Mouse (Mus musculus) T-cell, adult 2 months (primary cell): ENCODE results near the gene Sugp2.
"Not testable (repeated sequence)": the region's sequence is repeated elsewhere in the genome, so short reads cannot be mapped to it uniquely, and the experiment has no call there.

Experiments
- DNase-seq: peaks from one replicate; pipeline ENCODE4 v3.0.0; 2022; ENCODE audit warnings: low spot score

The Sugp2 gene

GRCm38 (mm10) chr8:70234080-70234780, at the start of gene Sugp2, which contains the start of gene Armc6:
TSS of gene Sugp2 (plus strand) at chr8:70234226.
TSS of gene Armc6 (minus strand) at chr8:70234466.
- DNase-seq = peak; percentile 96

- no peak for DNase-seq
Observed at GRCm38 (mm10) chr8:70188707-70189106, 45.3 kb upstream of the Sugp2 start.

GRCm38 (mm10) chr8:70193238-70193637, 40.8 kb upstream of the Sugp2 start:
- no peak for DNase-seq

GRCm38 (mm10) chr8:70194191-70194590, 39.8 kb upstream of the Sugp2 start:
- DNase-seq = no peak

- DNase-seq = no peak
Observed at GRCm38 (mm10) chr8:70195762-70196161, 38.3 kb upstream of the Sugp2 start.

- no peak for DNase-seq
Observed at GRCm38 (mm10) chr8:70197603-70198002, 36.4 kb upstream of the Sugp2 start.

GRCm38 (mm10) chr8:70200098-70200681, 33.8 kb upstream of the Sugp2 start:
- peak; percentile 10 for DNase-seq

- DNase-seq = no peak
Observed at GRCm38 (mm10) chr8:70201417-70201816, 32.6 kb upstream of the Sugp2 start.

GRCm38 (mm10) chr8:70203072-70203471, 31.0 kb upstream of the Sugp2 start:
- DNase-seq = no peak

GRCm38 (mm10) chr8:70204757-70205156, 29.3 kb upstream of the Sugp2 start:
- no peak for DNase-seq

GRCm38 (mm10) chr8:70208130-70208529, 25.9 kb upstream of the Sugp2 start:
- DNase-seq = no peak

- no peak for DNase-seq
Observed at GRCm38 (mm10) chr8:70210538-70210937, 23.5 kb upstream of the Sugp2 start.

- no peak for DNase-seq
Observed at GRCm38 (mm10) chr8:70211275-70211674, 22.8 kb upstream of the Sugp2 start.

- peak; percentile 41 for DNase-seq
Observed at GRCm38 (mm10) chr8:70211726-70212111, 22.3 kb upstream of the Sugp2 start.

GRCm38 (mm10) chr8:70212112-70213055, 21.6 kb upstream of the Sugp2 start, which contains the start of gene Slc25a42:
TSS of gene Slc25a42 (minus strand) at chr8:70212305.
- DNase-seq = peak; percentile 99

GRCm38 (mm10) chr8:70214411-70214810, 19.6 kb upstream of the Sugp2 start:
- DNase-seq = no peak

- DNase-seq = no peak
Observed at GRCm38 (mm10) chr8:70215092-70215491, 18.9 kb upstream of the Sugp2 start.

- not testable (repeated sequence) for DNase-seq
Observed at GRCm38 (mm10) chr8:70216161-70216560, 17.9 kb upstream of the Sugp2 start.

- DNase-seq = no peak
Observed at GRCm38 (mm10) chr8:70216566-70216965, 17.5 kb upstream of the Sugp2 start.

- no peak for DNase-seq
Observed at GRCm38 (mm10) chr8:70217441-70217840, 16.6 kb upstream of the Sugp2 start.

- no peak for DNase-seq
Observed at GRCm38 (mm10) chr8:70219107-70219684, 14.8 kb upstream of the Sugp2 start.

GRCm38 (mm10) chr8:70220236-70220840, 13.7 kb upstream of the Sugp2 start:
- no peak for DNase-seq
